Mouse (Mus musculus) bone marrow macrophage, adult 2 months (primary cell): ENCODE data around the gene Pnldc1. TPM values are rescaled to one million over a fixed set of nuclear protein-coding genes. Genes with fewer than 3 reads are reported as not detected.
"Not testable (repeated sequence)": the region's sequence is repeated elsewhere in the genome, so short reads cannot be mapped to it uniquely, and the experiment has no call there.

Experiments
- H3K27ac ChIP-seq: 2 replicates; pipeline ENCODE4 v1.5.1; 2012; ENCODE audit warnings: low read depth, low read length; ENCODE audit not compliant: insufficient read depth
- H3K4me1 ChIP-seq: 2 replicates; pipeline ENCODE4 v1.6.1; 2012; ENCODE audit warnings: low read length; ENCODE audit not compliant: control insufficient read depth, insufficient read depth
- H3K4me3 ChIP-seq: 2 replicates; pipeline ENCODE4 v1.5.1; 2012; ENCODE audit warnings: mild to moderate bottlenecking, low read length, moderate library complexity; ENCODE audit not compliant: insufficient read depth
- CTCF ChIP-seq: IDR thresholded peaks from 2 replicates; pipeline ENCODE4 v1.5.1; 2012; ENCODE audit warnings: low read depth, mild to moderate bottlenecking, low read length, moderate library complexity
- POLR2A ChIP-seq: IDR thresholded peaks from 2 replicates; pipeline ENCODE4 v1.6.1; 2012; ENCODE audit warnings: mild to moderate bottlenecking, low read depth, low read length, borderline replicate concordance
- polyA plus RNA-seq: library from polyadenylated mRNA; stranded (reverse); fragments of >200 nt; gene quantifications from 2 replicates; pipeline ENCODE4 v1.2.4, GENCODE M21; 2012; ENCODE audit not compliant: missing spikeins, insufficient read depth, insufficient read length

The Pnldc1 gene
- 0.68 TPM in 1 of 2 replicates, not detected in the other for polyA plus RNA-seq

- no peaks in the 10 kb centered on the region for H3K4me1 ChIP-seq
- TF ChIP-seq POLR2A, result no peak
- TF ChIP-seq CTCF, result no peak
- H3K27ac ChIP-seq, result no peak within 1 kb of the TSS
- H3K4me3 ChIP-seq, result no peak within 1 kb of the TSS
Measured at GRCm38 (mm10) chr17:12909361-12910280, at the start of gene Pnldc1. Gene Pnldc1, minus strand, starts transcription at chr17:12910230.

GRCm38 (mm10) chr17:12959377-12959776, 49.3 kb upstream of the Pnldc1 start:
- H3K27ac ChIP-seq, result not testable (repeated sequence)
- Histone ChIP-seq H3K4me1 (peaks cover 13% of the 10 kb centered on the region), H3K4me3 (peak overlapping the region; percentile 48)

- H3K4me1 ChIP-seq, result peaks cover 10% of the 10 kb centered on the region
- TF ChIP-seq CTCF, result no peak
- no peak for TF ChIP-seq POLR2A
- H3K4me3 ChIP-seq, result no peak overlapping the region
- H3K27ac ChIP-seq, result no peak overlapping the region
Measured at GRCm38 (mm10) chr17:12956664-12957063, 46.6 kb upstream of the Pnldc1 start.

GRCm38 (mm10) chr17:12949669-12950068, 39.6 kb upstream of the Pnldc1 start:
- no peaks in the 10 kb centered on the region for H3K4me1 ChIP-seq
- no peak overlapping the region for H3K27ac ChIP-seq
- TF ChIP-seq CTCF (no peak), POLR2A (no peak)
- no peak overlapping the region for H3K4me3 ChIP-seq

- H3K27ac ChIP-seq, result no peak overlapping the region
- no peak overlapping the region for H3K4me3 ChIP-seq
- TF ChIP-seq POLR2A, result no peak
- no peak for TF ChIP-seq CTCF
- H3K4me1 ChIP-seq, result peaks cover 9% of the 10 kb centered on the region
Measured at GRCm38 (mm10) chr17:12942459-12943162, 32.6 kb upstream of the Pnldc1 start.

- H3K4me3 ChIP-seq, result no peak overlapping the region
- TF ChIP-seq CTCF (no peak), POLR2A (no peak)
- H3K4me1 ChIP-seq, result peaks cover 9% of the 10 kb centered on the region
- no peak overlapping the region for H3K27ac ChIP-seq
Measured at GRCm38 (mm10) chr17:12941543-12942260, 31.7 kb upstream of the Pnldc1 start.

GRCm38 (mm10) chr17:12940151-12940805, 30.2 kb upstream of the Pnldc1 start, which contains the start of gene Acat3:
Gene Acat3, minus strand, starts transcription at chr17:12940600.
- peak within 1 kb of the TSS; percentile 64 for H3K4me3 ChIP-seq
- no peak within 1 kb of the TSS for H3K27ac ChIP-seq
- TF ChIP-seq POLR2A, result no peak
- no peak for TF ChIP-seq CTCF

GRCm38 (mm10) chr17:12939377-12940148, 29.5 kb upstream of the Pnldc1 start:
- not testable (repeated sequence) for H3K4me1 ChIP-seq, H3K27ac ChIP-seq
- peak overlapping the region; percentile 52 for H3K4me3 ChIP-seq

More at GRCm38 (mm10) chr17:12940151-12940805, 30.2 kb upstream of the Pnldc1 start, which contains the start of gene Acat3:
- H3K4me1 ChIP-seq, result peaks cover 9% of the 10 kb centered on the region

GRCm38 (mm10) chr17:12938077-12938476, 28.0 kb upstream of the Pnldc1 start:
- H3K27ac ChIP-seq, result no peak overlapping the region
- H3K4me3 ChIP-seq, result no peak overlapping the region
- TF ChIP-seq CTCF (no peak), POLR2A (no peak)
- peaks cover 9% of the 10 kb centered on the region for H3K4me1 ChIP-seq
